Mouse (Mus musculus): Measurements from ENCODE around the gene Tango6. TPM values are rescaled to one million over a fixed set of nuclear protein-coding genes. Genes with fewer than 3 reads are reported as not detected.

The Tango6 gene
- total RNA-seq (2023), result 20.6 TPM

DNA sequence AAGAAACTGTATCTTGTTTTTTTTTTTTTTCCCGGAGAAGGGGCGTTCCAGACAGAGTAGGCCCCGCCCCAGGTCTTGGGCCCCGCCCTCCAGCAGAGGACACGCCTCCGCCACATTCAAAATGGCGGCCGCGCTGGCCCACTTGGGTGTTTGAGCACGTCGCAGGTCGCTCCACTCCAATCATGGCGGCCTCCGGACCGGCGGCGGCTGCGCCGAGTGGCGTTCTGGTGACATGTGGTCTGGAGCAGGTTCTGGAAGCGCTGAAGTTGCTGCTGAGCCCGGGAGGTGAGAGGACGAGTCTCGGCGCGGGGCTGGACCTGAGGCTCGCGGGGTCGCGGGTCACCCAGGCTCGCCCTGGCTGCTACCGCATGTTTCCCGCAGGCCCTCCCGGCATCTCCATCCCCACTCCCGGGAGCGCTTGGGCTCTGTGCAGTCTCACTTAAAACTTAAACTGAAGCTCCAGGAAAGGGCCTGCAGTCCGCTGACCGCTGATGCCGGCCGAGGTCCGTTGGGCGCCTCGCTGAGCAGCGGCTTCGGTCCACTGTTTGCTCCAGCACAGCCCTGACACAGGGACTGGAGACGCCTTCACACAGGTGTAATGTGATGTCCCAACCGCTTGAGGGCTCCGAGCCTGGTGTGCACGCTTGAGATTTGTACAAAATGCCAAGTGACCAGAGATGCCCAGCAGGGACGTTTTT is at the start of gene Tango6:
Tango6 (plus strand) TSS at position 98 of the 698 bp plus-strand sequence.

DNA sequence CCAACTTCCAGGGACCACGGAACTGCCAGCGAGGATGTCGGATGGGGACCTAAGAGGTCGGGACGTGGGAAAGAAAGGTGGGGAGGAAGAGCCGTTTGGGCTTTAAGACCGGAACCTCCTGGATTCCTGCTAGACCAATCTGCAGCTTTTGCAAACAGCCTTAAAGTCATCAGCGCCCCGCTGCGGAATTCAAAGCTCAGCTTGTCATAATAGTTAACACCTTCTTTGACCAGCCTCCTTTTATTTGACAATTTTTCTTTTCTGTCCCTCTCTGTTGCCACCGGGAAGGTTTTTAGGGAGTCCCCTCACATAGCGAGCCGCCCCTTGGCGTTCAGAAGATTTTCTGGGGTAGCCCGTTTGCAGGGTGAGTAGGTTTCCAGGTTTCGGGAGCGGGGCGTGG is 187.2 kb downstream of the Tango6 start, which contains the start of gene Has3:
Has3 (plus strand) TSS at position 192 of the 400 bp plus-strand sequence.

DNA sequence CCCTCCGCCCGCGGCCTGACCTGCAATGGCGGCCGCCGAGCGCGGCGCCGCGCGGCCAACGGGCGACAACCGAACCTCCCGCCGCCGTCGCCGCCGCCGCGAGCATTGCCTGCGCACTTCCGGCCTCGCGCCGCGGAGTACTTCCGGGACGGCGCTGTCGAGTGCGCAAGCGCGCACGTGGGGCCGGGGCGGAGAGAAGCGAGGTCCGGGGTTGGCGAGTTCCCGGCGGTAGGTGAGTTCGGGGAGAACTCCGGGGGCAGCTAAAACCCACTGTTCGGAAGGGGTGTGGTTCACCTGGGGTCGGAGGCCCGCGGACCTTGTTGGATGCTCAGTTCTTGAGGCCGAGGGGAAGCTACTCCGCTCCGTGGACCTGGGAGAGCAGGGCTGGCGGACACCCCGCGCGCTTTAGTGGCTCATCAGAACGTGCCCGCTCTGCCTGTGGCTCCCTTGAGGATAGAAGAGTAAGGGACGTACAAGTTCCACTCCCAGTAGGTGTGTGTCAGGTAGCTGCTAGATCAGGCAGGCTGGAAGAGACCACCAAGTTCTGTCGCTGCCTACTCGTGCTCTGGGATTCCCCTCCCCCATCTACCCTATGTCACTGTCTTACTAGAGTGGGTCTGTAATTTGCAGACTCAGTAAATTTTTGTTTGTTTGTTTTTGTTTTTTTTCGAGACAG is 210.8 kb downstream of the Tango6 start, which contains the start of gene Utp4:
Utp4 (plus strand) TSS at position 156 of the 676 bp plus-strand sequence.

Other genes starting within 250 kb of the Tango6 start
- not detected for gene 6030452D12Rik, start 182.5 kb upstream of the Tango6 start, total RNA-seq (2023)
- not detected for gene Cdh3, start 172.2 kb upstream of the Tango6 start, total RNA-seq (2023)
- 147 TPM for gene Gm10073, start 109.6 kb upstream of the Tango6 start, total RNA-seq (2023)
- gene Cdh1, start 79.7 kb upstream of the Tango6 start, total RNA-seq (2023), result 1.8 TPM
- gene Has3, start 187.2 kb downstream of the Tango6 start, total RNA-seq (2023), result 0.44 TPM
- gene Utp4, start 210.6 kb downstream of the Tango6 start, total RNA-seq (2023), result 47.0 TPM